Mouse (Mus musculus) telencephalon, adult 2 months (tissue): ENCODE data around the gene 2610002M06Rik.

Experiments used
- DNase-seq: peaks from one replicate; pipeline ENCODE4 v3.0.0-alpha.2; 2011; ENCODE audit warnings: low read depth, low spot score

2610002M06Rik gene

GRCm38 (mm10) chrX:107816218-107816554, at the start of gene 2610002M06Rik:
Gene 2610002M06Rik, minus strand, starts transcription at chrX:107816334.
- peak; percentile 70 for DNase-seq

GRCm38 (mm10) chrX:107858165-107858564, 42.0 kb upstream of the 2610002M06Rik start:
- no peak for DNase-seq

- DNase-seq = no peak
Observed at GRCm38 (mm10) chrX:107816726-107817125, 592 bp upstream of the 2610002M06Rik start.

GRCm38 (mm10) chrX:107815502-107816217, 474 bp downstream of the 2610002M06Rik start:
- no peak for DNase-seq

- no peak for DNase-seq
Observed at GRCm38 (mm10) chrX:107812120-107812519, 4.0 kb downstream of the 2610002M06Rik start.

- DNase-seq = no peak
Observed at GRCm38 (mm10) chrX:107796919-107797318, 19.2 kb downstream of the 2610002M06Rik start.

GRCm38 (mm10) chrX:107795785-107796184, 20.3 kb downstream of the 2610002M06Rik start:
- no peak for DNase-seq

GRCm38 (mm10) chrX:107792290-107792689, 23.8 kb downstream of the 2610002M06Rik start, which contains the start of gene Tent5d:
Gene Tent5d, plus strand, starts transcription at chrX:107792590.
- DNase-seq = no peak

GRCm38 (mm10) chrX:107790750-107791493, 25.2 kb downstream of the 2610002M06Rik start:
- DNase-seq = no peak

- no peak for DNase-seq
Observed at GRCm38 (mm10) chrX:107790136-107790535, 26.0 kb downstream of the 2610002M06Rik start.

GRCm38 (mm10) chrX:107767896-107768295, 48.2 kb downstream of the 2610002M06Rik start:
- no peak for DNase-seq
